Mouse (Mus musculus) hindbrain, postnatal 0 days (tissue): ENCODE measurements around the gene Foxf1. TPM values are rescaled to one million over a fixed set of nuclear protein-coding genes. Genes with fewer than 3 reads are reported as not detected.

Experiments used
- ATAC-seq: fragments of 200-750 bp; cut with Nextera tagmentation; 2 replicates; pipeline ENCODE4 v1.8.0; 2017; ENCODE audit warnings: mild to moderate bottlenecking, moderate TSS enrichment, moderate library complexity
- DNase-seq: peaks from one replicate; pipeline ENCODE4 v3.0.0-alpha.2; 2015; ENCODE audit warnings: low spot score
- H3K27ac ChIP-seq: fragments of 300-500 bp; sonication (generic); 2 replicates; pipeline ENCODE4 v1.5.1; 2014; ENCODE audit warnings: mild to moderate bottlenecking
- H3K27me3 ChIP-seq: fragments of 300-500 bp; sonication (generic); 2 replicates; pipeline ENCODE4 v1.6.1; 2014; ENCODE audit warnings: low read length, mixed read lengths; ENCODE audit not compliant: insufficient read depth
- H3K36me3 ChIP-seq: fragments of 300-500 bp; sonication (generic); 2 replicates; pipeline ENCODE4 v1.6.1; 2014; ENCODE audit warnings: low read length, mixed read lengths; ENCODE audit not compliant: insufficient read depth
- H3K4me1 ChIP-seq: fragments of 300-500 bp; sonication (generic); 2 replicates; pipeline ENCODE4 v1.6.1; 2014; ENCODE audit warnings: antibody characterized with exemption, low read length, mixed read lengths; ENCODE audit not compliant: insufficient read depth
- H3K4me2 ChIP-seq: fragments of 300-500 bp; sonication (generic); 2 replicates; pipeline ENCODE4 v1.6.1; 2014; ENCODE audit warnings: low read depth, mild to moderate bottlenecking, low read length, moderate library complexity, mixed read lengths
- H3K4me3 ChIP-seq: fragments of 300-500 bp; sonication (generic); 2 replicates; pipeline ENCODE4 v1.5.1; 2014; ENCODE audit warnings: low read length
- H3K9ac ChIP-seq: fragments of 300-500 bp; sonication (generic); replicated peaks from 2 replicates; pipeline ENCODE4 v1.6.1; 2014; ENCODE audit warnings: mild to moderate bottlenecking, low read length, moderate library complexity, mixed read lengths
- H3K9me3 ChIP-seq: fragments of 300-500 bp; sonication (generic); 2 replicates; pipeline ENCODE4 v1.6.1; 2016; ENCODE audit warnings: low read length, mixed read lengths
- CTCF ChIP-seq: IDR thresholded peaks from 2 replicates; pipeline ENCODE4 v1.5.1; 2016; ENCODE audit warnings: antibody characterized with exemption, control low read depth, low read depth
- WGBS: fragments of 180-500 bp; shearing (Covaris S2); extraction: QIAGEN DNeasy Blood & Tissue Kit; methylation state at CpG from one replicate; pipeline ENCODE4 v1.1.7; 2014; 5-methylcytosine and 5-hydroxymethylcytosine counted together
- polyA plus RNA-seq: library from polyadenylated mRNA; unstranded; fragments of >200 nt; fragmentation: Nextera tagmentation; extraction: Ambion mirVana; gene quantifications from 2 replicates; pipeline ENCODE4 v1.2.1, GENCODE M21; 2015
- total RNA-seq: library from RNA; depleted of rRNA; stranded (reverse); fragments of >200 nt; gene quantifications from 2 replicates; pipeline ENCODE4 v1.2.3, GENCODE M21; 2014

Gene Foxf1
- total and polyA plus RNA-seq, 2 experiments from 2014 or later: 1.4 to 1.9 TPM

GRCm38 (mm10) chr8:121062521-121062920 lies 21.7 kb upstream of the Foxf1 start:
- no peaks in the 10 kb centered on the region for H3K9me3 ChIP-seq
- DNase-seq: peak; percentile 18
- H3K27ac ChIP-seq: peak overlapping the region; percentile 17; the same call in 1 of the 2 replicates
- H3K27me3 ChIP-seq: no peaks in the 10 kb centered on the region
- H3K4me2 ChIP-seq: no peak overlapping the region
- H3K36me3 ChIP-seq: no peaks in the 10 kb centered on the region
- no peak for ATAC-seq
- no peak overlapping the region for H3K9ac ChIP-seq
- H3K4me3 ChIP-seq: no peak overlapping the region
- 65% methylated on average over 6 of the region's 6 CpGs for WGBS
- TF ChIP-seq CTCF: no peak
- no peaks in the 10 kb centered on the region for H3K4me1 ChIP-seq

- no peak for TF ChIP-seq CTCF
- 22% methylated on average over 13 of the region's 13 CpGs for WGBS
- no peaks in the 10 kb centered on the region for H3K4me1 ChIP-seq
- no peaks in the 10 kb centered on the region for H3K27me3 ChIP-seq
- ATAC-seq (peak; percentile 57; the same call in 1 of the 2 replicates), DNase-seq (no peak)
- no peaks in the 10 kb centered on the region for H3K9me3 ChIP-seq
- H3K9ac ChIP-seq: no peak overlapping the region
- 0 out of 2 replicates have a peak overlapping the region, but pooled peaks have one; percentile 6 for H3K27ac ChIP-seq
- no peak overlapping the region for H3K4me2 ChIP-seq
- H3K36me3 ChIP-seq: no peaks in the 10 kb centered on the region
- H3K4me3 ChIP-seq: no peak overlapping the region
Observed at GRCm38 (mm10) chr8:121063649-121064048, 20.5 kb upstream of the Foxf1 start.

GRCm38 (mm10) chr8:121071454-121071853 lies 12.7 kb upstream of the Foxf1 start:
- H3K36me3 ChIP-seq: no peaks in the 10 kb centered on the region
- H3K27me3 ChIP-seq: peaks cover 66% of the 10 kb centered on the region
- WGBS: 3% methylated on average over 12 of the region's 12 CpGs
- H3K4me1 ChIP-seq: no peaks in the 10 kb centered on the region
- H3K9ac ChIP-seq: no peak overlapping the region
- peak; percentile 74 for TF ChIP-seq CTCF
- H3K4me3 ChIP-seq: no peak overlapping the region
- no peak overlapping the region for H3K27ac ChIP-seq
- DNase-seq: peak; percentile 47
- H3K4me2 ChIP-seq: no peak overlapping the region
- H3K9me3 ChIP-seq: no peaks in the 10 kb centered on the region
- no peak for ATAC-seq

GRCm38 (mm10) chr8:121072406-121073130 lies 11.6 kb upstream of the Foxf1 start:
- no peak for TF ChIP-seq CTCF
- Histone ChIP-seq H3K27me3 (peaks cover 77% of the 10 kb centered on the region), H3K4me1 (no peaks in the 10 kb centered on the region), H3K9ac (no peak overlapping the region), H3K4me3 (no peak overlapping the region), H3K9me3 (no peaks in the 10 kb centered on the region), H3K4me2 (no peak overlapping the region), H3K27ac (no peak overlapping the region), H3K36me3 (no peaks in the 10 kb centered on the region)
- WGBS: 13% methylated on average over 11 of the region's 11 CpGs
- DNase-seq (no peak), ATAC-seq (no peak)

GRCm38 (mm10) chr8:121073174-121074107 lies 10.7 kb upstream of the Foxf1 start:
- Histone ChIP-seq H3K36me3 (no peaks in the 10 kb centered on the region), H3K9me3 (no peaks in the 10 kb centered on the region), H3K4me1 (no peaks in the 10 kb centered on the region), H3K4me3 (0 out of 2 replicates have a peak overlapping the region, but pooled peaks have one; percentile 13), H3K4me2 (peak overlapping the region; percentile 27), H3K27me3 (peaks cover 84% of the 10 kb centered on the region), H3K27ac (no peak overlapping the region), H3K9ac (no peak overlapping the region)
- TF ChIP-seq CTCF: no peak
- DNase-seq: no peak
- WGBS: 1% methylated on average over 48 of the region's 48 CpGs
- no peak for ATAC-seq

- ATAC-seq (no peak), DNase-seq (no peak)
- Histone ChIP-seq H3K9ac (no peak overlapping the region), H3K4me2 (no peak overlapping the region), H3K4me3 (no peak overlapping the region), H3K9me3 (no peaks in the 10 kb centered on the region), H3K36me3 (no peaks in the 10 kb centered on the region), H3K27ac (no peak overlapping the region), H3K27me3 (peaks cover 88% of the 10 kb centered on the region), H3K4me1 (no peaks in the 10 kb centered on the region)
- WGBS: 3% methylated on average over 15 of the region's 15 CpGs
- no peak for TF ChIP-seq CTCF
Observed at GRCm38 (mm10) chr8:121074108-121074847, 9.9 kb upstream of the Foxf1 start.
